Mouse (Mus musculus) erythroblast, embryonic 14.5 days (primary cell): ENCODE results near the gene Ccr4.

ENCODE experiments used
- GATA1 ChIP-seq: IDR thresholded peaks from 2 replicates; pipeline ENCODE4 v1.6.1; 2012; ENCODE audit warnings: low read length, inconsistent platforms, mixed read lengths
- TAL1 ChIP-seq: IDR thresholded peaks from 3 replicates; pipeline ENCODE4 v1.6.1; 2012; ENCODE audit warnings: low read length, inconsistent platforms, mixed read lengths

DNA sequence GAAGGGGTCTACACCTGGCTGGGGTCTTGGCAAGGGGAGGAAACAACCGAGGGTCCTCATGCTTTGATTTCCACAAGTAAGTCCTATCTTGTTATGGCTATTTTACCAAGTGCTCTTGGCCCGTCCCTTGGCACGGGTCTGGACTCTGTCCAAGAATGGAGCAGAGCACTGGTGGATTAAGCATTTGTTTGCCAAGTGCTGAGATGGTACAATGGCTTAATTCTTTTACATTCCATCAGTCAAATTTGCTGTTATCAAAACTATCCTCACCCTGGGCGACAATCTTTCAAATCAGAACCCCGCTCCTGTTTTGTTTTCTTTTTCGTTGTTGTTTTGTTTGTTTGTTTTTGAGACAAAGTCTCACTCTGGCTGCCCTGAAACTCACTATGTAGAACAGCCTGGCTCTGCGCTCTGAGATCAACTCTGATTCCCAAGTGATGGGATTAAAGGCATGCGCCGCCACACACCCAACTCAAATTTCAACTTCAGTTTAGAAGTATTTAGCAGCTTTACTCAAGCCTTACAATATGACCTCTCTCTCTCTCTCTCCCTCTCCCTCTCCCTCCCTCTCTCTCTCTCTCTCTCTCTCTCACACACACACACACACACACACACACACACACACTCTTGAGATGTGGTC lies 40.2 kb upstream of the Ccr4 start:
- TF ChIP-seq GATA1 (no peak), TAL1 (no peak)
